Mouse (Mus musculus): Measurements from ENCODE around the gene Lrp8. TPM values are rescaled to one million over a fixed set of nuclear protein-coding genes. Genes with fewer than 3 reads are reported as not detected.

The Lrp8 gene
- polyA plus RNA-seq, 1 experiment from 2014 or later, result 0.46 TPM

DNA sequence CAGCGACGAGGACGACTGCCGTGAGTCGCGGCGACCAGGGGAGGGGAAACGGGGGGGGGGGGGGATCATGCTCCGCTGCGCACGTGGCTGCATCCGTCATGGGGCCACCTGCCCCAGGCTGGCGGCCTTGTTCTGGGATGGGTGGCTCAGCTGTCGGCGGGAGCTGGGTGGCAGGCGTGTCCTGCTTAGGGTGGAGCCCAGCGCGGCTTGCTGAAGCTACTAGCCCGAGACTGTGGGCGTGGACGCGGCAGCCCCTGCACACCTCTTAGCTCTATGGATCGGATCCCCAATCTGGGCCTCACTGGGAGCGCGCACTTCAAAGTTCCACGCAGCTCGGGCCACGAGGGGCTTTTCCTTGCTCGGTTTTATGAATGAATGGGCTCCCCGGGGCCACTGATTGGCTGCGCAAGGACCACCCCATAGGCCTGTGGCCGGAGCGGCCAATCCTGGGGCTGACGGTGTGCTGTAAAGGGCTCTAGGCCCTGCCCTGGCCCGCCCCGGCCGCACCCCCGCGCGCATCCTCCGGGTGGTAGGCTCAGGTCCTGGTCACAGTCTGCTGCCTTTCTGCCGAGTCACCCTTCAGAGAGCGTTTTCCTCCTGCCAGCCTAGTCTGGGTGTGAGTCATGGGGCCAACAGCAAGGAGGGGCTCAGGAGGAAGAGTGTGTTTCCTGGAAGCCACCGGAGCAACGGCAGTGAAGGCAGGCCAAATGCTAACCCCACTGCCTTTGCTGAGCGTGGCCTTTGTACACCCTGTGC is 1.5 kb downstream of the Lrp8 start:
- H3K4me1 ChIP-seq (ENCODE audit: control insufficient read depth, low read depth, low read length), result peaks cover 27% of the 10 kb centered on the region
- H3K27me3 ChIP-seq (ENCODE audit: control insufficient read depth, insufficient read depth, low read depth, low read length), result peaks cover 3% of the 10 kb centered on the region; the same call in 1 of the 2 replicates
- H3K4me2 ChIP-seq (ENCODE audit: low read depth, low read length), result peak overlapping the region; percentile 100
- no peaks in the 10 kb centered on the region for H3K9me3 ChIP-seq (replicated peaks; ENCODE audit: control insufficient read depth, low read length)
- peak overlapping the region; percentile 81 for H3K9ac ChIP-seq (ENCODE audit: low read depth, low read length)
- under 1% methylated on average over 41 of the region's 46 CpGs for WGBS (ENCODE audit: insufficient replicate concordance)
- peak overlapping the region; percentile 78 for H3K4me3 ChIP-seq (ENCODE audit: low read depth, low read length)
- H3K27ac ChIP-seq (ENCODE audit: low read length), result peak overlapping the region; percentile 82
- H3K36me3 ChIP-seq (ENCODE audit: control insufficient read depth, insufficient read depth), result no peaks in the 10 kb centered on the region
- peak; percentile 94 for ATAC-seq (ENCODE audit: low read depth)

DNA sequence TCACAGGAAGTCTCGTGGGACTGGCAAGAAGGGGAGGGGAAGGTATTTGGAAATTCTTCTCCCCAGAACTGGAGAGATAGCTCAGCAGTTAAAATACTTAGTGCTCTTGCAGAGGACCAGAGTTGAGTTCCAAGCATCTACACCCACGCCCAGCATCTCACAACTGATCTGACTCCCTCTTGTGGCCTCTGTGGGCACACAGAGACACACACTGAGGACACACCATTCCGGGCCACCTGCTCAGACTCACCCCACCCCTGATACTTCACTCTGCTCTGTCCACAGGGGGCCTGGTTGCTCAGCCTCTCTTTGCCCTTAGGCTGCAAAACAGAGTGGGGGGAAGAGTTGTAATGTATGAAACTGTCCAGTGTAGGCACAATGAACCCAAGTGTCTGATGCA is 3.4 kb downstream of the Lrp8 start:
- no peak overlapping the region for H3K4me3 ChIP-seq (ENCODE audit: low read depth, low read length)
- no peak overlapping the region for H3K4me2 ChIP-seq (ENCODE audit: low read depth, low read length)
- peaks cover 3% of the 10 kb centered on the region; the same call in 1 of the 2 replicates for H3K27me3 ChIP-seq (ENCODE audit: control insufficient read depth, insufficient read depth, low read depth, low read length)
- no peak overlapping the region for H3K9ac ChIP-seq (ENCODE audit: low read depth, low read length)
- H3K36me3 ChIP-seq (ENCODE audit: control insufficient read depth, insufficient read depth), result no peaks in the 10 kb centered on the region
- H3K4me1 ChIP-seq (ENCODE audit: control insufficient read depth, low read depth, low read length), result peaks cover 27% of the 10 kb centered on the region
- 48% methylated on average over 3 of the region's 3 CpGs for WGBS (ENCODE audit: insufficient replicate concordance)
- H3K9me3 ChIP-seq (replicated peaks; ENCODE audit: control insufficient read depth, low read length), result no peaks in the 10 kb centered on the region
- no peak for ATAC-seq (ENCODE audit: low read depth)
- no peak overlapping the region for H3K27ac ChIP-seq (ENCODE audit: low read length)

DNA sequence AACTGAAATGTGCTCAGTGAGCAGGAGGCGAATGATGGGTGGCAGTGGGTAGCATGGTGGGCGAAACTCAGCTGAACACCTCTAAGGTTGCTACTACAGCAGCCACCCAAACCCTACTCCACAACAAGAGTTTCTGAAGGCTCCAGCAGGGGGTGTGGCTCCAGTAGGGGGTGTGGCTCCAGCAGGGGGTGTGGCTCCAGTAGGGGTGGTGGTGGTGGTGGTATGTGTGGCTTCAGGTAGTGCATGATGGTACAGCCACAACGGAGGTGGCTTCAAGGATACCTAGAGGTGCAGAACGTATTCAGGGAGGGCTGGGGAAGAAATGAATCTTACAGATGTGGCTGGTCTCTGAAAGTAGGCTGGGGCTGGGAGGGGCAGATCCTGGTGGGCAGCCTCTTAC is 5.7 kb downstream of the Lrp8 start:
- no peak overlapping the region for H3K4me3 ChIP-seq (ENCODE audit: low read depth, low read length)
- no peaks in the 10 kb centered on the region for H3K9me3 ChIP-seq (replicated peaks; ENCODE audit: control insufficient read depth, low read length)
- H3K27me3 ChIP-seq (ENCODE audit: control insufficient read depth, insufficient read depth, low read depth, low read length), result no peaks in the 10 kb centered on the region
- H3K36me3 ChIP-seq (ENCODE audit: control insufficient read depth, insufficient read depth), result no peaks in the 10 kb centered on the region
- ATAC-seq (ENCODE audit: low read depth), result no peak
- H3K4me1 ChIP-seq (ENCODE audit: control insufficient read depth, low read depth, low read length), result peaks cover 16% of the 10 kb centered on the region
- no peak overlapping the region for H3K9ac ChIP-seq (ENCODE audit: low read depth, low read length)
- WGBS (ENCODE audit: insufficient replicate concordance), result 24% methylated on average over 4 of the region's 4 CpGs
- H3K27ac ChIP-seq (ENCODE audit: low read length), result no peak overlapping the region
- H3K4me2 ChIP-seq (ENCODE audit: low read depth, low read length), result no peak overlapping the region

DNA sequence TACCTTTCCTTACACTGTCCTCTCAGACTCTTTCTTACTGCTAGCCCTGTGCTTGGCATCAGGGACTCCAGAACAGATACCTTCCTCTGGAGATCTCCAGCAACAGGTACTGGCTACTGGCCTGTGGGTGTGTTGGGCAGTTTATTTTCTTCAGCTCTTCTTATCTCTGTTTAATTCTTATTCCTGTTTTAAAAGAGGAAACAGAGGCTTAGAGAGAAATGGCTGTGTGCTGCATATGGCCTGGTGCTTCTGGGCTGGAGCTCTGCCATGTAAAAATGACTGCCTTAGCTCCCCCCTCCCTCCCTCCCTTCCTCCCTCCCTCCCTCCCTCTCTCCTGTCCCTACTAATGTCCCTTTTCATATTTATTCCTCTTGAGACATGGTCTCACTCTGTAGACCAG is 6.6 kb downstream of the Lrp8 start:
- Histone ChIP-seq H3K27ac (ENCODE audit: low read length) (no peak overlapping the region), H3K4me1 (ENCODE audit: control insufficient read depth, low read depth, low read length) (peaks cover 7% of the 10 kb centered on the region)

GRCm38 (mm10) chr4:107811006-107811405 is 8.9 kb downstream of the Lrp8 start:
- Histone ChIP-seq H3K27me3 (ENCODE audit: control insufficient read depth, insufficient read depth, low read depth, low read length) (no peaks in the 10 kb centered on the region), H3K4me1 (ENCODE audit: control insufficient read depth, low read depth, low read length) (no peaks in the 10 kb centered on the region; the same call in none of the 2 replicates), H3K27ac (ENCODE audit: low read length) (no peak overlapping the region), H3K4me3 (ENCODE audit: low read depth, low read length) (no peak overlapping the region), H3K9me3 (replicated peaks; ENCODE audit: control insufficient read depth, low read length) (no peaks in the 10 kb centered on the region), H3K4me2 (ENCODE audit: low read depth, low read length) (no peak overlapping the region), H3K36me3 (ENCODE audit: control insufficient read depth, insufficient read depth) (no peaks in the 10 kb centered on the region), H3K9ac (ENCODE audit: low read depth, low read length) (no peak overlapping the region)
- WGBS (ENCODE audit: insufficient replicate concordance), result 50% methylated on average over 3 of the region's 3 CpGs
- ATAC-seq (ENCODE audit: low read depth), result no peak

More for the DNA sequence above, 6.6 kb downstream of the Lrp8 start:
- no peak for ATAC-seq (ENCODE audit: low read depth)
- Histone ChIP-seq H3K4me3 (ENCODE audit: low read depth, low read length) (no peak overlapping the region), H3K4me2 (ENCODE audit: low read depth, low read length) (no peak overlapping the region), H3K9ac (ENCODE audit: low read depth, low read length) (no peak overlapping the region), H3K27me3 (ENCODE audit: control insufficient read depth, insufficient read depth, low read depth, low read length) (no peaks in the 10 kb centered on the region), H3K9me3 (replicated peaks; ENCODE audit: control insufficient read depth, low read length) (no peaks in the 10 kb centered on the region), H3K36me3 (ENCODE audit: control insufficient read depth, insufficient read depth) (no peaks in the 10 kb centered on the region)

DNA sequence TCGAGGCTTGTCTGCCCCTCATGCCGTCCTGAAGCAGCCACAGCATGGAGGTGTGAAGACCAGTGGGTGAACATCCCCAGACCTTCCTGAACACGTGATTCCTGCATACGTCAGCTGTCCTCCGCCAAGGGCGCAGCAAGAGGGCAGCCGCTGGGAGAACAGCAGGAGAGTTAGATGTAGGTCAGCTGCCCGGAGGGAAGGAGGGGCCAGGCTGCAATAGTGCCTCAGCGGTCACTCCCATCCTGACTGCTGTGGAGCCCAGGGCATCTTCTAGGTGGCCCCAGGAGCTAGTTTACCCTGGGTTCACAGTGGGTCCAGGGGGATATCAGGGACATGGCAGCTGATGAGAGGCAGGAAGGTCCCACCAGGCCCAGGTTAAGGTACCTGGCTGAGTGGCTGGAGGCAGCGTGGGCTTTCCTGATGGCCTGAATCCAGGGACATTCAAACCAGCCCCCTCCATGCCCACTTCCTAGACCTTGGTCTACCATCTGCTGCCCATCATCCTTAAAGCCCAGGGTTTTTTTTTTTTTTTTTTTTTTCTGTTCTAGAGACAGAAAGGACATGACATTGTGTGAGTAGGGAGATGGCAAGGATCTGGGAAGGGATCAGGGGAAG is 9.8 kb downstream of the Lrp8 start:
- Histone ChIP-seq H3K27ac (ENCODE audit: low read length) (no peak overlapping the region), H3K4me3 (ENCODE audit: low read depth, low read length) (no peak overlapping the region), H3K27me3 (ENCODE audit: control insufficient read depth, insufficient read depth, low read depth, low read length) (no peaks in the 10 kb centered on the region), H3K9me3 (replicated peaks; ENCODE audit: control insufficient read depth, low read length) (no peaks in the 10 kb centered on the region), H3K9ac (ENCODE audit: low read depth, low read length) (no peak overlapping the region), H3K4me1 (ENCODE audit: control insufficient read depth, low read depth, low read length) (no peaks in the 10 kb centered on the region; the same call in none of the 2 replicates), H3K36me3 (ENCODE audit: control insufficient read depth, insufficient read depth) (no peaks in the 10 kb centered on the region), H3K4me2 (ENCODE audit: low read depth, low read length) (no peak overlapping the region)
- WGBS (ENCODE audit: insufficient replicate concordance), result 73% methylated on average over 10 of the region's 10 CpGs
- no peak for ATAC-seq (ENCODE audit: low read depth)

DNA sequence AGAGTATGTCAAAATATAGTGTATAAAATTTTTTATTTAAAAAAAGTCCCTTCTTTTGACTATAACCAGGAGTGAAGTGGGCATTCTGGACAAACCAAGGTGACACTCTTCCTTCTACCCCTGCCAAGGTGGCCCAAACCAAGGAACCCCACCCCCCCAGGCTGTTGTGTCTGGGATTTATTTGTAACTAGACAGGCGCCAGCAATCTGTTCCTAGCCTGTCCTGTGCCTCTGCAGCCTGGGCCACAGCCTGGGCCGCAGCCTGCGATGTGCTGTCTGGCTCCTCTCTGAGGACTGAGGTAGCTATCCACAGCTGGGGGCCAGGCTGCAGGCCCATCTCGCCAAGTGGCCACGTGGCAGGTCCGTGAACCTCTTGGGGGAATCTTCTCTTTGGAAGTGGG is 10.3 kb downstream of the Lrp8 start:
- WGBS (ENCODE audit: insufficient replicate concordance), result 72% methylated on average over 6 of the region's 6 CpGs
- H3K9ac ChIP-seq (ENCODE audit: low read depth, low read length), result no peak overlapping the region
- no peak overlapping the region for H3K4me3 ChIP-seq (ENCODE audit: low read depth, low read length)
- H3K4me1 ChIP-seq (ENCODE audit: control insufficient read depth, low read depth, low read length), result no peaks in the 10 kb centered on the region; the same call in none of the 2 replicates
- no peak for ATAC-seq (ENCODE audit: low read depth)
- no peak overlapping the region for H3K27ac ChIP-seq (ENCODE audit: low read length)
- H3K36me3 ChIP-seq (ENCODE audit: control insufficient read depth, insufficient read depth), result no peaks in the 10 kb centered on the region
- no peak overlapping the region for H3K4me2 ChIP-seq (ENCODE audit: low read depth, low read length)
- no peaks in the 10 kb centered on the region for H3K27me3 ChIP-seq (ENCODE audit: control insufficient read depth, insufficient read depth, low read depth, low read length)
- H3K9me3 ChIP-seq (replicated peaks; ENCODE audit: control insufficient read depth, low read length), result no peaks in the 10 kb centered on the region

DNA sequence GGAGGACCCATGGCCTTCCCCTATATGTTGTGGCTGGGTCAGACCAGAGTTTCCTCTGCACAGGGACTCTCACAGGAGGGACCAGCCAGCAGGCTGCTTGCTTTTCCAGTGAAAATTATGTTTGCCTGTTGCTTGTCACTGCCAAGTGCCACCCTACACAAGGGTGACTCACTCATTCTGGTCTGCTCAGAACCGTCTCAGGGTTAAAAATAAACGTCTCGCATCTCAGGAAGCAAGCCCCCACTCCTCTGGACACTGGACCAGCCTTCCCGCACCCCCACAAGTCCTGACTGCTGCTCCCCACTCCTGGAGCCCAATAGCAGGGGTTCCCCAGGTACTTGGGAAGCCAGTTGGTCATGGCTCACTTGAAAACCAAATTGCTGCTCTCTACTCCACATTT is 14.4 kb downstream of the Lrp8 start:
- no peak overlapping the region for H3K9ac ChIP-seq (ENCODE audit: low read depth, low read length)
- no peaks in the 10 kb centered on the region for H3K4me1 ChIP-seq (ENCODE audit: control insufficient read depth, low read depth, low read length)
- H3K27me3 ChIP-seq (ENCODE audit: control insufficient read depth, insufficient read depth, low read depth, low read length), result no peaks in the 10 kb centered on the region
- ATAC-seq (ENCODE audit: low read depth), result no peak
- no peaks in the 10 kb centered on the region for H3K9me3 ChIP-seq (replicated peaks; ENCODE audit: control insufficient read depth, low read length)
- WGBS (ENCODE audit: insufficient replicate concordance), result 56% methylated on average over 4 of the region's 4 CpGs
- no peaks in the 10 kb centered on the region for H3K36me3 ChIP-seq (ENCODE audit: control insufficient read depth, insufficient read depth)
- H3K4me3 ChIP-seq (ENCODE audit: low read depth, low read length), result no peak overlapping the region
- H3K4me2 ChIP-seq (ENCODE audit: low read depth, low read length), result no peak overlapping the region
- no peak overlapping the region for H3K27ac ChIP-seq (ENCODE audit: low read length)

- Histone ChIP-seq H3K9me3 (replicated peaks; ENCODE audit: control insufficient read depth, low read length) (no peaks in the 10 kb centered on the region), H3K36me3 (ENCODE audit: control insufficient read depth, insufficient read depth) (no peaks in the 10 kb centered on the region), H3K27ac (ENCODE audit: low read length) (no peak overlapping the region), H3K4me1 (ENCODE audit: control insufficient read depth, low read depth, low read length) (no peaks in the 10 kb centered on the region), H3K4me3 (ENCODE audit: low read depth, low read length) (no peak overlapping the region), H3K9ac (ENCODE audit: low read depth, low read length) (no peak overlapping the region), H3K4me2 (ENCODE audit: low read depth, low read length) (no peak overlapping the region), H3K27me3 (ENCODE audit: control insufficient read depth, insufficient read depth, low read depth, low read length) (no peaks in the 10 kb centered on the region)
- WGBS (ENCODE audit: insufficient replicate concordance), result 46% methylated on average over 6 of the region's 6 CpGs
- no peak for ATAC-seq (ENCODE audit: low read depth)
Measured at GRCm38 (mm10) chr4:107817463-107817862, 15.4 kb downstream of the Lrp8 start.
